Mouse (Mus musculus) thymus, postnatal 36 days (tissue): Measurements from ENCODE around the gene Gm813.
"Not testable (repeated sequence)": the region's sequence is repeated elsewhere in the genome, so short reads cannot be mapped to it uniquely, and the experiment has no call there.

Experiments
- DNase-seq, 2 experiments: peaks; one replicate each; pipeline ENCODE4 v3.0.0; 2022; ENCODE audit warnings: mixed read lengths in 2 of 2

Gene Gm813

GRCm38 (mm10) chr16:58616878-58617277 lies at the start of gene Gm813:
TSS of gene Gm813 (minus strand) at chr16:58616978.
- DNase-seq: no peak

- not testable (repeated sequence) for DNase-seq
These were observed 48.4 kb upstream of the Gm813 start for GRCm38 (mm10) chr16:58665137-58665536.

- DNase-seq: no peak
These were observed 47.0 kb upstream of the Gm813 start for GRCm38 (mm10) chr16:58663816-58664215.

- no peak for DNase-seq
These were observed 46.2 kb upstream of the Gm813 start for GRCm38 (mm10) chr16:58663021-58663420.

- DNase-seq: no peak
These were observed 45.6 kb upstream of the Gm813 start for GRCm38 (mm10) chr16:58662287-58662791.

- no peak for DNase-seq
These were observed 45.0 kb upstream of the Gm813 start for GRCm38 (mm10) chr16:58661826-58662225.

GRCm38 (mm10) chr16:58658668-58659067 lies 41.9 kb upstream of the Gm813 start:
- DNase-seq: no peak

GRCm38 (mm10) chr16:58656526-58656925 lies 39.7 kb upstream of the Gm813 start:
- no peak for DNase-seq

- no peak for DNase-seq
These were observed 39.0 kb upstream of the Gm813 start for GRCm38 (mm10) chr16:58655751-58656150.

- DNase-seq: no peak
These were observed 33.2 kb upstream of the Gm813 start for GRCm38 (mm10) chr16:58649979-58650378.

GRCm38 (mm10) chr16:58638689-58639175 lies 22.0 kb upstream of the Gm813 start, which contains the start of gene E330017A01Rik:
TSS of gene E330017A01Rik (minus strand) at chr16:58638739.
- no peak for DNase-seq

GRCm38 (mm10) chr16:58638016-58638415 lies 21.2 kb upstream of the Gm813 start:
- no peak for DNase-seq

GRCm38 (mm10) chr16:58637448-58637847 lies 20.7 kb upstream of the Gm813 start:
- no peak for DNase-seq

- no peak for DNase-seq
These were observed 19.1 kb upstream of the Gm813 start for GRCm38 (mm10) chr16:58635866-58636265.

- DNase-seq: no peak
These were observed 13.0 kb upstream of the Gm813 start for GRCm38 (mm10) chr16:58629736-58630135.

- DNase-seq: no peak
These were observed 12.2 kb upstream of the Gm813 start for GRCm38 (mm10) chr16:58628968-58629367.

GRCm38 (mm10) chr16:58628336-58628680 lies 11.5 kb upstream of the Gm813 start:
- no peak for DNase-seq

- DNase-seq: no peak
These were observed 11.0 kb upstream of the Gm813 start for GRCm38 (mm10) chr16:58627597-58628335.

GRCm38 (mm10) chr16:58623944-58624343 lies 7.2 kb upstream of the Gm813 start:
- no peak for DNase-seq

GRCm38 (mm10) chr16:58623114-58623513 lies 6.3 kb upstream of the Gm813 start:
- DNase-seq: no peak

GRCm38 (mm10) chr16:58622377-58622776 lies 5.6 kb upstream of the Gm813 start:
- DNase-seq: no peak

GRCm38 (mm10) chr16:58617346-58617745 lies 568 bp upstream of the Gm813 start:
- DNase-seq: no peak

- no peak for DNase-seq
These were observed 3.8 kb downstream of the Gm813 start for GRCm38 (mm10) chr16:58612969-58613368.

GRCm38 (mm10) chr16:58607101-58607500 lies 9.7 kb downstream of the Gm813 start:
- no peak for DNase-seq

GRCm38 (mm10) chr16:58604680-58605079 lies 12.1 kb downstream of the Gm813 start:
- no peak for DNase-seq
